Comparison of ENCODE assay signal across 10 mouse cellular contexts in the genomic region with DNA sequence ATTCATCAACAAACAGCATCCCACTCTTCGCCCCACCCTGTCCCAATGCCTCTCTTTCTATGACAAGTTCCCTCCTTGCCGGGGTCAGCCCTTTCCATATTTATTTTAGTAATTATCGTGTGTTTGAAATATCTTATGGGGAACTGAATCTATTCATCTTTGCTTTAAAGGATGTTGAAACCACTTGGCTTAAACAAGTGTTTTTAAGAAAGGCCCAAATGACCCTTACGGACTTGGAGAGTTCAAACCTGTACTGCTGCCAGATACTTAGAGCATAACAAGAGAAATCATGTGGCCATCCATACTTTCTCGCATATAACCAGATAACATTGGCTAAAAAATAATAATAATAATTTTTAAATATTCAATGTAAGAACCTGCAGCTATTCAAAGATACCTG. TPM values are rescaled to one million over a fixed set of nuclear protein-coding genes. Genes with fewer than 3 reads are reported as not detected.
"Had no signal": no experiment of that assay in that cellular context is flagged by ENCODE, and none has a peak within 500 bp of the region (broad histone marks: within the 10 kb centered on the region; RNA-seq: fewer than 3 reads in every experiment).

No protein-coding gene starts in this region.

- ATAC-seq: hindbrain, embryonic 16.5 days; intestine, embryonic 16.5 days; midbrain, embryonic 13.5 days had no signal

- H3K27me3 ChIP-seq: liver, embryonic 15.5 days; midbrain, embryonic 13.5 days had no signal

- DNase-seq: layer of hippocampus, adult 9-11 months; right cerebral cortex, postnatal 14 days; thymus, postnatal 36 days had no signal

- H3K9me3 ChIP-seq: limb, embryonic 10.5 days; liver, embryonic 15.5 days; midbrain, embryonic 13.5 days had no signal

- H3K4me3 ChIP-seq: limb, embryonic 10.5 days; liver, embryonic 15.5 days; midbrain, embryonic 13.5 days had no signal

- H3K27ac ChIP-seq: limb, embryonic 10.5 days; liver, embryonic 15.5 days; macrophage; midbrain, embryonic 13.5 days had no signal

- H3K9ac ChIP-seq: liver, embryonic 15.5 days; midbrain, embryonic 13.5 days had no signal

- H3K36me3 ChIP-seq: limb, embryonic 10.5 days; liver, embryonic 15.5 days; midbrain, embryonic 13.5 days had no signal

- H3K4me2 ChIP-seq: liver, embryonic 11.5 days; liver, embryonic 15.5 days; midbrain, embryonic 13.5 days had no signal

- H3K4me1 ChIP-seq: limb, embryonic 10.5 days; liver, embryonic 15.5 days; midbrain, embryonic 13.5 days had no signal

RNA-seq across cellular contexts. Expression of a gene that starts 48.7 kb away (rescaled TPM):
- polyA plus RNA-seq: macrophage had no signal
